Mouse (Mus musculus) kidney, adult 2 months (tissue): ENCODE measurements around the gene Lgals1.

Experiments
- CTCF ChIP-seq: fragments of 200-500 bp; conservative IDR thresholded peaks from 2 replicates; pipeline ENCODE4 v1.5.1; 2011; ENCODE audit warnings: low read depth, mild to moderate bottlenecking, control low read depth, low read length, moderate library complexity, mixed read lengths; ENCODE audit not compliant: insufficient read depth, insufficient read length
- POLR2A ChIP-seq: fragments of 200-500 bp; IDR thresholded peaks from one replicate; pipeline ENCODE4 v1.6.1; 2011; ENCODE audit warnings: low read depth, low read length, control low read depth

DNA sequence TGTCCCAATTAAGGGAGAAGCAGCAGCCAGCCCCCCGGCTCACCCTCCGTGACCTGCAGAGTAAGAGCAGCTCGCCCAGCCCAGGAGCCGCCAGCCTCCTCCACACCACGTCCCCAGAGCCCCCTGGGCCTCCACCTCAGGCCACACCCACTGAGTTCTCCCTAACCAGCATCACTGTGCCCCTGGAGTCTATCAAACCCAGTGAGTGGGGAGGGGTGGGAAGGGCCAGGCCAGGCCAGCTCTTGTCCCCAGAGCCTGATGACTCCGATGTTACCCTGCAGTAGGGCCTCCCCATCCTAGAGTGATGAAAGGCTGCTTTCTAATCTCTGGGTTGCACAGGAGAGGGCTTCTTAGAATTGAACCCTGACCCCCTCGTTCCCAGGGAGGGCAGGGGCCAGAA lies 34.1 kb upstream of the Lgals1 start:
- TF ChIP-seq CTCF (no peak), POLR2A (no peak)
